Mouse (Mus musculus) central nervous system, embryonic 18 days (tissue): ENCODE measurements around the gene Vmn2r81. TPM values are rescaled to one million over a fixed set of nuclear protein-coding genes. Genes with fewer than 3 reads are reported as not detected.

ENCODE experiments used
- polyA plus RNA-seq: library from polyadenylated mRNA; depleted of rRNA; stranded (reverse); fragments of >200 nt; gene quantifications from 2 replicates; pipeline ENCODE4 v1.2.3, GENCODE M21; 2012; rRNA removed

Vmn2r81 gene
- polyA plus RNA-seq: not detected in 2 replicates

DNA sequence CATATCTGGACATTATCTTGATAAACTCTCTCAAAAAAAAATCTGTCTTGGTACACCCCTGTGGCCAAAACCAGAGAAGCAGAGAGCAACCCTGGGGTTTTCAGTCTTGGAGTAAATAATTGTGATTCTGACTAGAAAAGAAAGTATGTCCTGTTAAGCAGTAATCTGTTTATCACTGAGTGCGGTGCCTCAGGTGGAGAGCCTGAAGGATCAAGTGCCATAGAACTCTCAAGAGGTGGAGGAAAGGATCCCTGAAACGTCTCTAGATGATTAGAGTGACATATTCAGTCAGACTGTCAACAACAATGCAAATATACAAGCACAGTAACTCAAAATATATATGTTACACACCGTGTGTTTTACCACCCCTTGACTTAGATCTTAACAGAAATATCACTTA lies at the start of gene Vmn2r81:
Gene Vmn2r81 (plus strand): TSS at position 301 of the 400 bp plus-strand sequence.

Other genes with a start within 250 kb of the Vmn2r81 start
- gene Olfr1351, start 235.2 kb upstream of the Vmn2r81 start, polyA plus RNA-seq: not detected in 2 replicates
- gene Olfr57, start 219.0 kb upstream of the Vmn2r81 start, polyA plus RNA-seq: not detected in 2 replicates
- 26.8 and 29.3 TPM in 2 replicates for gene 2610008E11Rik, start 150.1 kb upstream of the Vmn2r81 start, polyA plus RNA-seq
- gene Vmn2r80, start 98.9 kb upstream of the Vmn2r81 start, polyA plus RNA-seq: not detected in 2 replicates
- not detected in 2 replicates for gene Vmn2r82, start 108.8 kb downstream of the Vmn2r81 start, polyA plus RNA-seq
- gene Vmn2r83, start 221.0 kb downstream of the Vmn2r81 start, polyA plus RNA-seq: not detected in 2 replicates